Mouse (Mus musculus) liver, adult 10 weeks (tissue): Measurements from ENCODE around the gene Npr1. TPM values are rescaled to one million over a fixed set of nuclear protein-coding genes. Genes with fewer than 3 reads are reported as not detected.

Experiments used
- polyA plus RNA-seq: library from polyadenylated mRNA; stranded (reverse); fragments of 350-450 nt; fragmentation: Illumina TruSeq; extraction: RNeasy Lipid Tissue Mini Kit (QIAGEN cat#74804); gene quantifications from one replicate; pipeline ENCODE4 v1.2.3, GENCODE M21; 2014; ENCODE audit warnings: low read depth, low replicate concordance

Gene Npr1
- polyA plus RNA-seq: 3.0 TPM

GRCm38 (mm10) chr3:90465686-90466310, at the start of gene Npr1:
Gene Npr1, minus strand, starts transcription at chr3:90465866.

DNA sequence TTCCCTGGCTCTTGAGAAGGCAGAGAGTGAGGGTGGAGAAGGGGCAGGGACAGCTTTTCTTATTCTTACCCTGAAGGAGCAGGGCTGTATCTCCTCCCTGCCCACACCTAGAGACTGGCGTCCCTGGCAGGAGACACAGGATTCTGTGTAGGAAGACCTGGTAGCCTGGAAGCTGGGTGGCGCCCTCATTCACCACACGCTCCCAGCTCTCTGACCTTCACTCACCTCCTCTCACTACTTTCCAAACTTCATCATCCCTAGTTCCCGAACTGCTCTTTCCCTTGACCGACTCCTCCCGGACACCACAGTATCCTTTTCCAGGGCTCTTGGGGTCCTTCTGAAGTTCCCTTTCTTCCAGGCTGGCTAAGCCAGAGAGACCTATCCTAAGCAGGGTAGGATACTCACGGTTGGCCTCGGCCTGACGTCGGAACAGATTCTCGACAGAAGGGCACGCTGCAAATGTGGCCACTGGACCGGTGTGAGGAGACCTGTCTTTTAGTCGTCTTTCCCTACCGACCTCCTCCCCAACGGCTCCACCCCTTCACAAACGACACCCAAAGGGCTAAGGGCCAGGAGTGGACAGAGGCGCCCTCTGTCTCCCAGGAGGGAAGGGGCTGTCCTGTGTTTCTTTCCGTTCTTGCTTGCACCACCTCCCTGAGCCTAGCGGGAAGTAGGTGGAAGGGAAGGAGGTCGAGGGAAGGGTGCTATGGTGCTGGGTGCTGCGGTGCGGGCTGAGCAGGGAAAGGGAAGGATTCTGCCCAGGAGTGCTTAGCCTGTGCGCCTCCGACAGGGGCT, 48.3 kb upstream of the Npr1 start, which contains the start of the genes S100a1 and S100a13:
TSS of gene S100a1 (minus strand) at position 597 of the 795 bp plus-strand sequence.
TSS of gene S100a13 (plus strand) at position 640 of the 795 bp plus-strand sequence.

DNA sequence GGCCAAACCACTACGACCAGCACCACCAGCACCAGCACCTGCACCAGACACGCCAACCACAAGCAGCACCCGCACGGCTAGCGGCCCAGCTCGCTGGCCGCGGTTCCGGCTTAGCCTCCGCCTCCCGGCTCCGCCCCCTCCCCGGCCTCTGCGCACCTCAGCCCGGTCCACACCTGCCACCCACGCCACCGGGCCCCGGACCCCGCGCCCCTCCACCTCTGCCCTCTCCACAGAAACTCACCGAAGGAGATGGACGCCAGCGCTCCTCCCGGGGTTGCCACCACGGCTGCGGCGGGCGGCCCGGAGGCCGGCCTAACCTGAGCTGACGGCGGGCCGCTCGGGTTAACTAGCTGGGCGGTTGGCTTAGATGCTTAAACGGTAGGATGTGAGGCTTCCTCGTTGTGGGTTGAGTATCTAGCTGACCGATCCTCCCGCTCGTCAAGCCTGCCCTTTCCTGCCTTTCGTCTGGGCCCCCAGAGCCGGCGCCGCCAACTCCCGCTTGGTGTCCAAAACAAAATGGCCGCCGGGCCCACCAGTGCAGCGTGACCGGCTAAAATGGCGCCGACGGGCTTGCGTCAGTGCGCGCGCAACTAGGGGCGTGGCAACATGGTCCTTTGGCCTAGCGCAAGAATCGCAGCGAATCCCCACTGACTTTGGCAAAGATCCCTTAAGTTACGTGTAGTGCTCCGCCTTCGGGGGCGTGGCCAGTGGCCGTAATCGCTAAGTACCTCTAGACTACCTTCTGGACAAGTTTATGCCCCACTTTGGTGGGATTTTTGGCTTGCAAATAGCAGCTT, 43.5 kb upstream of the Npr1 start, which contains the start of gene Chtop:
TSS of gene Chtop (minus strand) at position 549 of the 797 bp plus-strand sequence.

GRCm38 (mm10) chr3:90490696-90491256, 25.1 kb upstream of the Npr1 start, which contains the start of gene Snapin:
Gene Snapin, minus strand, starts transcription at chr3:90491033.

DNA sequence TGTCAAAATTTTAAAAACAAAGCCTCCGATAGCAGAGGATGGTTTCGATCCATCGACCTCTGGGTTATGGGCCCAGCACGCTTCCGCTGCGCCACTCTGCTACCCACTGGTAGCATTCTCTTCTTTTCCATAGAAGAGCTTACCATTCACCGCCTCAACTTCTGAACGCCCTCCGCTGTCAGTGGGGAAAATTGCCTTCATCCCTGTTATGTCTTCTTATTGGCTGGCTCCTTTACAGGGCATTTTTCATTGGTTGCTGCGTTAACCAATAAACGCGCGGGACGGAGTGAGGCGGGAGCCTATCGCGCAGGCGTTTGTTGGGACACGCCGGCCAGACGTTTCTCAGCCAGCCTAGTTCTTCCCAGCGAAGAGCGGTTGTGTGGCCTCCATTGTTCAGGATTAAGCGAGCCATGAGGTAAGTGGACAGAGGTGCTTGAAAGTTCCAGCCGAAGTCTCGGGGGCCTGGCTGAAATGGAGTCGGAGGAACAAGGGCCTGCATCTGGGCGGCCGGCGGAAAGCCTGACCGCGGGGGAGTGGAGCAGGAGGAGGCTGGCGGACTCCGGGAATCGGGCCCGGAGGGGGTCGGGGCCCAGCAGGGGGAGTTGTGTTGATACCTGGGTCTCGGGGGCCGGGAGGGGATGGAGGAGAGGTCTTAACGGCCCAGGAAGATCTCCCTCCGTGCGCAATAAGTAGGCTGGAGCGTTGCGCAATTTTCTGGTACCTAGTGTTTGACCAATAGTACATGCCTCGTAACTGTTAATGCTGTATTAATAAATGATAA, 10.4 kb upstream of the Npr1 start, which contains the start of gene Ilf2:
TSS of gene Ilf2 (plus strand) at position 296 of the 781 bp plus-strand sequence.

DNA sequence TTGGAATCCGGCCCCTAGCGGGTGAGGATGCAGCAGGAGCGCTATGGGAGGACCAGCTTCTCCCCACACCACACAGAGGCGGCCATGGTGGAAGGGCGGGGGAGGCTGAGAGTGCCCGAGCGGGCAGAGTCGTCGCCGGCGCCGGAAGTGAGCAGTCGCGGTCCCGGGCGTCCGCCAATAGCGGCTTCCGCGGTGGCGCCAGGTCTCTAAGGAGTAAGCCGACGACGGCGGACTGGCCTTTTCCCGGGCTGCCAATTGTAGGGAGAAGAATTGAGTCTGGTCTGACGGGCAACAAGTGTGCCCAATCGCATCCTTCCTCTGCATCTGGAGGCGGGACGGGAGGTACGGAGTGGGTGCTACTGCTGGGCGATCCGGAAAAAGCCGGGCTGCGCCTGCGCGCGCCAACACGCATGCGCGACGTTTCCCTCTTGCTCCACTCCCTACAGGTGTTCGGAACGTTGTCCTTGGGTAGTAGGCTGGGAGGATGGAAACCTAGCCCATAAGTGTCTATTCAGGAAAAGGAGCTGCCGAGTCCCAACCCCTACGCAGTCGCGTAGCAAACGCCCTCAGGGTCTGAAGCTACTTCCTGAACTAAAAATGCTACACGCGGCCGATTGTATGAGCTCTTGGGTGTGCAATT, 32.2 kb downstream of the Npr1 start, which contains the start of gene Ints3:
TSS of gene Ints3 (minus strand) at position 242 of the 640 bp plus-strand sequence.

Other genes starting within 250 kb of the Npr1 start
- 93.3 TPM for gene Jtb, start 234.3 kb downstream of the Npr1 start, polyA plus RNA-seq
- gene Creb3l4, start 222.4 kb downstream of the Npr1 start, polyA plus RNA-seq: not detected
- 57.5 TPM for gene Slc39a1, start 217.7 kb downstream of the Npr1 start, polyA plus RNA-seq
- 12.9 TPM for gene Crtc2, start 211.7 kb downstream of the Npr1 start, polyA plus RNA-seq
- 0.87 TPM for gene Dennd4b, start 200.7 kb downstream of the Npr1 start, polyA plus RNA-seq
- gene Gatad2b, start 172.7 kb downstream of the Npr1 start, polyA plus RNA-seq: 13.4 TPM
- not detected for gene Slc27a3, start 75.9 kb downstream of the Npr1 start, polyA plus RNA-seq
- 3.6 TPM for gene Ints3, start 32.2 kb downstream of the Npr1 start, polyA plus RNA-seq
- gene Ilf2, start 10.3 kb upstream of the Npr1 start, polyA plus RNA-seq: 16.2 TPM
- 31.9 TPM for gene Snapin, start 25.2 kb upstream of the Npr1 start, polyA plus RNA-seq
- 71.7 TPM for gene Chtop, start 43.6 kb upstream of the Npr1 start, polyA plus RNA-seq
- gene S100a1, start 48.5 kb upstream of the Npr1 start, polyA plus RNA-seq: 118 TPM
- gene S100a13, start 48.6 kb upstream of the Npr1 start, polyA plus RNA-seq: 21.7 TPM
- not detected for gene S100a14, start 61.0 kb upstream of the Npr1 start, polyA plus RNA-seq
- gene S100a16, start 71.4 kb upstream of the Npr1 start, polyA plus RNA-seq: 12.6 TPM
- not detected for gene S100a3, start 94.7 kb upstream of the Npr1 start, polyA plus RNA-seq
- not detected for gene S100a2, start 124.4 kb upstream of the Npr1 start, polyA plus RNA-seq
- gene Gm42674, start 136.0 kb upstream of the Npr1 start, polyA plus RNA-seq: not detected
- gene S100a4, start 137.9 kb upstream of the Npr1 start, polyA plus RNA-seq: 1.1 TPM
- gene S100a5, start 142.7 kb upstream of the Npr1 start, polyA plus RNA-seq: not detected
- gene S100a6, start 147.0 kb upstream of the Npr1 start, polyA plus RNA-seq: 1.2 TPM
- not detected for gene S100a7a, start 188.2 kb upstream of the Npr1 start, polyA plus RNA-seq
- 4.1 TPM for gene S100a8, start 203.1 kb upstream of the Npr1 start, polyA plus RNA-seq
- 2.4 TPM for gene S100a9, start 229.9 kb upstream of the Npr1 start, polyA plus RNA-seq